Mouse (Mus musculus) ES-E14 (cell line): Measurements from ENCODE around the gene Ank3.

Experiments
- CHD2 ChIP-seq: IDR thresholded peaks from 2 replicates; pipeline ENCODE4 v1.6.1; 2014; ENCODE audit warnings: mild to moderate bottlenecking, low read depth, low read length, inconsistent platforms
- HCFC1 ChIP-seq: IDR thresholded peaks from 2 replicates; pipeline ENCODE4 v1.6.1; 2012; ENCODE audit warnings: low read length, inconsistent platforms, borderline replicate concordance; ENCODE audit not compliant: insufficient read depth

- TF ChIP-seq HCFC1: no peak
- TF ChIP-seq CHD2: no peak
Observed at GRCm38 (mm10) chr10:69366208-69366607, 32.4 kb upstream of the Ank3 start.
